Mouse (Mus musculus) MEL (cell line): ENCODE results near the gene Rbm47. TPM values are rescaled to one million over a fixed set of nuclear protein-coding genes. Genes with fewer than 3 reads are reported as not detected.
A peak's percentile ranks its signal among the peaks of the same experiment; 100 is the strongest.

Experiments
- DNase-seq: peaks from one replicate; pipeline ENCODE4 v3.0.0; 2011; ENCODE audit warnings: low read depth, low spot score
- H3K27ac ChIP-seq: 2 replicates; pipeline ENCODE4 v1.5.1; 2012; ENCODE audit warnings: low read depth, mild to moderate bottlenecking, control low read depth, low read length, moderate library complexity; ENCODE audit not compliant: control insufficient read depth
- H3K27me3 ChIP-seq, 2 experiments: fragments of 150-350 bp in 1 of 2; sonication (generic) in 1 of 2; 2 replicates each; pipeline ENCODE4 v1.6.1; 2012; ENCODE audit warnings: low read length in 2 of 2, mild to moderate bottlenecking in 2 of 2, improper control_type of control experiment in 1 of 2, moderate library complexity in 1 of 2; ENCODE audit not compliant: insufficient read depth in 2 of 2, control insufficient read depth in 1 of 2
- H3K36me3 ChIP-seq, 2 experiments: 2 replicates each; pipeline ENCODE4 v1.6.1; 2012 to 2014; ENCODE audit warnings: low read length in 2 of 2, improper control_type of control experiment in 1 of 2, inconsistent platforms in 1 of 2, mild to moderate bottlenecking in 1 of 2; ENCODE audit not compliant: insufficient read depth in 2 of 2, control insufficient read depth in 1 of 2
- H3K4me1 ChIP-seq, 2 experiments: fragments of 150-350 bp in 1 of 2; sonication (generic) in 1 of 2; 2 replicates each; pipeline ENCODE4 v1.6.1; 2012; ENCODE audit warnings: low read length in 2 of 2, improper control_type of control experiment in 1 of 2, mild to moderate bottlenecking in 1 of 2; ENCODE audit not compliant: insufficient read depth in 2 of 2, control insufficient read depth in 1 of 2
- H3K4me3 ChIP-seq, 2 experiments: fragments of 150-350 bp in 1 of 2; sonication (generic) in 1 of 2; 2 replicates each; pipeline ENCODE4 v1.5.1; 2012; ENCODE audit warnings: low read depth in 2 of 2, low read length in 2 of 2, mild to moderate bottlenecking in 2 of 2, moderate library complexity in 2 of 2, control low read depth in 1 of 2, improper control_type of control experiment in 1 of 2; ENCODE audit not compliant: control insufficient read depth in 1 of 2, insufficient read depth in 1 of 2
- H3K79me2 ChIP-seq: 2 replicates; pipeline ENCODE4 v1.6.1; 2012; ENCODE audit warnings: mild to moderate bottlenecking, low read length, moderate library complexity; ENCODE audit not compliant: control insufficient read depth, poor library complexity, insufficient read depth
- H3K9ac ChIP-seq: 2 replicates; pipeline ENCODE4 v1.6.1; 2012; ENCODE audit warnings: low read depth, mild to moderate bottlenecking, control low read depth, low read length, moderate library complexity; ENCODE audit not compliant: control insufficient read depth, poor library complexity, severe bottlenecking
- H3K9me3 ChIP-seq: fragments of 150-350 bp; sonication (generic); replicated peaks from 2 replicates; pipeline ENCODE4 v1.6.1; 2012; ENCODE audit warnings: mild to moderate bottlenecking, low read length, improper control_type of control experiment, moderate library complexity; ENCODE audit not compliant: insufficient read depth
- ELF1 ChIP-seq: IDR thresholded peaks from 2 replicates; pipeline ENCODE4 v1.6.1; 2014; ENCODE audit warnings: low read depth, mild to moderate bottlenecking, inconsistent platforms, low read length, improper control_type of control experiment, moderate library complexity
- GABPA ChIP-seq: IDR thresholded peaks from 2 replicates; pipeline ENCODE4 v1.6.1; 2012; ENCODE audit warnings: low read depth, mild to moderate bottlenecking, inconsistent platforms, low read length, improper control_type of control experiment, moderate library complexity
- GATA1 ChIP-seq: IDR thresholded peaks from 2 replicates; pipeline ENCODE4 v1.6.1; 2011; ENCODE audit warnings: low read depth, low read length, improper control_type of control experiment
- HCFC1 ChIP-seq: IDR thresholded peaks from 2 replicates; pipeline ENCODE4 v1.6.1; 2012; ENCODE audit warnings: low read depth, mild to moderate bottlenecking, inconsistent platforms, low read length, improper control_type of control experiment, moderate library complexity
- KAT2A ChIP-seq: conservative IDR thresholded peaks from 2 replicates; pipeline ENCODE4 v1.6.1; 2012; ENCODE audit warnings: low read depth, low read length, improper control_type of control experiment, inconsistent platforms
- MAX ChIP-seq: IDR thresholded peaks from 2 replicates; pipeline ENCODE4 v1.6.1; 2011; ENCODE audit warnings: low read length, improper control_type of control experiment
- MAZ ChIP-seq: IDR thresholded peaks from 2 replicates; pipeline ENCODE4 v1.6.1; 2012; ENCODE audit warnings: low read depth, mild to moderate bottlenecking, inconsistent platforms, low read length, improper control_type of control experiment
- POLR2A ChIP-seq, 2 experiments: IDR thresholded peaks; 2 replicates each; pipeline ENCODE4 v1.6.1; 2011 to 2012; ENCODE audit warnings: low read length in 2 of 2, mild to moderate bottlenecking in 2 of 2, control low read depth in 1 of 2, improper control_type of control experiment in 1 of 2, low read depth in 1 of 2, moderate library complexity in 1 of 2; ENCODE audit not compliant: control insufficient read depth in 1 of 2, insufficient read depth in 1 of 2, poor library complexity in 1 of 2
- POLR2AphosphoS5 ChIP-seq: IDR thresholded peaks from 2 replicates; pipeline ENCODE4 v1.6.1; 2012; ENCODE audit warnings: low read depth, borderline replicate concordance, mild to moderate bottlenecking, inconsistent platforms, low read length, moderate library complexity, mixed read lengths
- SMC3 ChIP-seq: IDR thresholded peaks from 2 replicates; pipeline ENCODE4 v1.6.1; 2011; ENCODE audit warnings: low read depth, low read length, improper control_type of control experiment
- TAL1 ChIP-seq: IDR thresholded peaks from 2 replicates; pipeline ENCODE4 v1.6.1; 2012; ENCODE audit warnings: mild to moderate bottlenecking, inconsistent platforms, low read length, moderate library complexity, mixed read lengths
- TBP ChIP-seq: IDR thresholded peaks from 2 replicates; pipeline ENCODE4 v1.8.0; 2011; ENCODE audit warnings: low read depth, low read length, improper control_type of control experiment
- TCF12 ChIP-seq: IDR thresholded peaks from 2 replicates; pipeline ENCODE4 v1.6.1; 2014; ENCODE audit warnings: low read depth, mild to moderate bottlenecking, inconsistent platforms, low read length, improper control_type of control experiment, moderate library complexity
- USF1 ChIP-seq: IDR thresholded peaks from 2 replicates; pipeline ENCODE4 v1.6.1; 2014; ENCODE audit warnings: low read depth, mild to moderate bottlenecking, inconsistent platforms, low read length, improper control_type of control experiment, moderate library complexity
- USF2 ChIP-seq, 2 experiments: IDR thresholded peaks; 2 replicates each; pipeline ENCODE4 v1.6.1; 2011 to 2012; ENCODE audit warnings: improper control_type of control experiment in 2 of 2, low read length in 2 of 2, borderline replicate concordance in 1 of 2, inconsistent platforms in 1 of 2, low read depth in 1 of 2, mild to moderate bottlenecking in 1 of 2; ENCODE audit not compliant: insufficient read depth in 1 of 2
- ZKSCAN1 ChIP-seq: IDR thresholded peaks from 2 replicates; pipeline ENCODE4 v1.6.1; 2012; ENCODE audit warnings: low read depth, mild to moderate bottlenecking, inconsistent platforms, low read length, improper control_type of control experiment, moderate library complexity
- ZMIZ1 ChIP-seq: IDR thresholded peaks from 2 replicates; pipeline ENCODE4 v1.6.1; 2012; ENCODE audit warnings: low read depth, mild to moderate bottlenecking, inconsistent platforms, low read length, improper control_type of control experiment, moderate library complexity
- ZNF384 ChIP-seq: IDR thresholded peaks from 2 replicates; pipeline ENCODE4 v1.6.1; 2012; ENCODE audit warnings: low read depth, mild to moderate bottlenecking, inconsistent platforms, low read length, improper control_type of control experiment
- polyA plus RNA-seq, 2 experiments: library from polyadenylated mRNA; stranded (reverse) in 1 of 2; unstranded in 1 of 2; fragments of >175 nt in 1 of 2; fragments of >200 nt in 1 of 2; gene quantifications; 2 replicates each; pipeline versions ENCODE4 v1.2.1 to v1.2.4; 2012; ENCODE audit warnings: low replicate concordance in 2 of 2, low read depth in 1 of 2; ENCODE audit not compliant: insufficient read length in 2 of 2, insufficient read depth in 1 of 2, missing spikeins in 1 of 2
- total RNA-seq: library from RNA; depleted of rRNA; stranded (reverse); fragments of 300-350 nt; gene quantifications from 2 replicates; pipeline ENCODE4 v1.2.3, GENCODE M21; 2012

The Rbm47 gene
- total and polyA plus RNA-seq, 3 experiments: not detected

GRCm38 (mm10) chr5:66105946-66106345, 67.0 kb downstream of the Rbm47 start:
- no peak for DNase-seq
- Histone ChIP-seq H3K4me1 (no peaks in the 10 kb centered on the region; a peak in 1 of 4 replicates), H3K4me3 (no peak overlapping the region), H3K9ac (no peak overlapping the region), H3K27ac (no peak overlapping the region), H3K79me2 (no peaks in the 10 kb centered on the region), H3K27me3 (no peaks in the 10 kb centered on the region; a peak in 1 of 4 replicates), H3K36me3 (no peaks in the 10 kb centered on the region), H3K9me3 (no peaks in the 10 kb centered on the region)
- TF ChIP-seq TBP (no peak), KAT2A (no peak), ZKSCAN1 (no peak), TAL1 (no peak)

- no peaks in the 10 kb centered on the region for H3K9me3 ChIP-seq
- H3K9ac ChIP-seq: no peak overlapping the region
- H3K4me3 ChIP-seq: no peak overlapping the region
- TF ChIP-seq MAZ (no peak), GATA1 (peak; percentile 49; the same call in 1 of the 2 replicates)
- H3K36me3 ChIP-seq: no peaks in the 10 kb centered on the region
- H3K27ac ChIP-seq: no peak overlapping the region
- no peaks in the 10 kb centered on the region; a peak in 1 of 4 replicates for H3K4me1 ChIP-seq
- peak; percentile 56 for DNase-seq
- no peaks in the 10 kb centered on the region for H3K79me2 ChIP-seq
- no peaks in the 10 kb centered on the region; a peak in 1 of 4 replicates for H3K27me3 ChIP-seq
Observed at GRCm38 (mm10) chr5:66105366-66105765, 67.6 kb downstream of the Rbm47 start.

- Histone ChIP-seq H3K9ac (no peak overlapping the region), H3K4me1 (no peaks in the 10 kb centered on the region; a peak in 1 of 4 replicates), H3K27ac (no peak overlapping the region), H3K27me3 (no peaks in the 10 kb centered on the region; a peak in 1 of 4 replicates), H3K4me3 (no peak overlapping the region), H3K9me3 (no peaks in the 10 kb centered on the region), H3K79me2 (no peaks in the 10 kb centered on the region), H3K36me3 (no peaks in the 10 kb centered on the region)
- no peak for DNase-seq
- TF ChIP-seq ZMIZ1 (no peak), SMC3 (no peak), ZNF384 (no peak), GABPA (no peak), USF2 (IDR thresholded peaks at IDR 0.05; ENCODE audit: borderline replicate concordance in 1 of 2, insufficient read depth in 1 of 2, low read depth in 1 of 2, low read length in 2 of 2) (no peak), USF1 (no peak), TAL1 (no peak), HCFC1 (no peak), ELF1 (no peak), TCF12 (no peak), MAZ (no peak), POLR2A (IDR thresholded peaks at IDR 0.05; ENCODE audit: control insufficient read depth in 1 of 2, insufficient read depth in 1 of 2, low read depth in 1 of 2, low read length in 2 of 2, poor library complexity in 1 of 2) (no peak), TBP (no peak), ZKSCAN1 (no peak), MAX (no peak), POLR2AphosphoS5 (no peak)
Observed at GRCm38 (mm10) chr5:66103386-66103785, 69.5 kb downstream of the Rbm47 start.
